Mouse (Mus musculus) G1E-ER4 (cell line): ENCODE measurements around the gene Abraxas2. TPM values are rescaled to one million over a fixed set of nuclear protein-coding genes. Genes with fewer than 3 reads are reported as not detected.

Source experiments
- GATA1 ChIP-seq: IDR thresholded peaks from one replicate; pipeline ENCODE4 v1.8.0; 2012; ENCODE audit warnings: low read length, inconsistent platforms
- polyA plus RNA-seq: library from polyadenylated mRNA; stranded (reverse); fragments of >175 nt; gene quantifications from 2 replicates; pipeline ENCODE4 v1.2.3, GENCODE M21; 2012

Gene Abraxas2
- 3.6 and 4.2 TPM in 2 replicates for polyA plus RNA-seq

- no peak for TF ChIP-seq GATA1
Observed at GRCm38 (mm10) chr7:132859042-132859958, at the start of gene Abraxas2. Abraxas2 (plus strand) TSS chr7:132859225.

- TF ChIP-seq GATA1 = no peak
Observed at GRCm38 (mm10) chr7:132809721-132810120, 49.3 kb upstream of the Abraxas2 start.

GRCm38 (mm10) chr7:132810368-132810767 lies 48.7 kb upstream of the Abraxas2 start:
- TF ChIP-seq GATA1 = no peak

GRCm38 (mm10) chr7:132810879-132811278 lies 48.1 kb upstream of the Abraxas2 start:
- no peak for TF ChIP-seq GATA1

GRCm38 (mm10) chr7:132811716-132812618 lies 47.1 kb upstream of the Abraxas2 start:
- no peak for TF ChIP-seq GATA1

GRCm38 (mm10) chr7:132812619-132813415 lies 46.2 kb upstream of the Abraxas2 start:
- no peak for TF ChIP-seq GATA1

GRCm38 (mm10) chr7:132813416-132814088 lies 45.5 kb upstream of the Abraxas2 start, which contains the start of gene Fam53b:
Fam53b (minus strand) TSS chr7:132813886.
- TF ChIP-seq GATA1 = no peak

- no peak for TF ChIP-seq GATA1
Observed at GRCm38 (mm10) chr7:132814089-132814450, 45.0 kb upstream of the Abraxas2 start.

GRCm38 (mm10) chr7:132815081-132815480 lies 43.9 kb upstream of the Abraxas2 start:
- no peak for TF ChIP-seq GATA1

- no peak for TF ChIP-seq GATA1
Observed at GRCm38 (mm10) chr7:132816528-132816927, 42.5 kb upstream of the Abraxas2 start.

GRCm38 (mm10) chr7:132817056-132817455 lies 42.0 kb upstream of the Abraxas2 start:
- TF ChIP-seq GATA1 = no peak

- TF ChIP-seq GATA1 = no peak
Observed at GRCm38 (mm10) chr7:132820692-132821091, 38.3 kb upstream of the Abraxas2 start.

GRCm38 (mm10) chr7:132823832-132824231 lies 35.2 kb upstream of the Abraxas2 start:
- no peak for TF ChIP-seq GATA1

- TF ChIP-seq GATA1 = no peak
Observed at GRCm38 (mm10) chr7:132824346-132825022, 34.5 kb upstream of the Abraxas2 start.
